In the genomic region with DNA sequence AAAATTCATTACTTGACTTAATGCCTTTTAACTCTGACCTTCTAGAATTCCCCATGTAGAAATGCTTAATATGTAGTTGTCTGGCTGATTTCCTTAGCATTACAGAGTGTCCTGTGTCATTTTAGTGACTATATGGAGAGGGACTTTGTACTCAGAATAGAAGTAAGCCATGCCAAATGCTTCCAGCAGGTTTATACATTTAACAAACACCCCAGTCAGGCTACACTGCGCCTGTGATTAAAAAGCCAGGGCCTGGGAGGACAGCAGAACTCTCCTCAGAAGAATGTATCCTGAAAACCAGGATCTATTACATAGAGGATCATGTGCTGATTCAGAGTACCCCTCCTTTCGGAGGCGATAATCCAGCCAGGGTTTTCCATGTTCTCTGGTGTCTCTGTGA, we compare ENCODE assay signal across 16 mouse cellular contexts.
"Had no signal": no experiment of that assay in that cellular context is flagged by ENCODE, and none has a peak within 500 bp of the region (broad histone marks: within the 10 kb centered on the region; RNA-seq: fewer than 3 reads in every experiment).

No protein-coding gene starts in this region.

- H3K4me3 ChIP-seq: lung, embryonic 15.5 days; megakaryocyte, embryonic 14.5 days; midbrain, embryonic 13.5 days; midbrain, embryonic 15.5 days; neural tube, embryonic 12.5 days; stomach, embryonic 15.5 days had no signal

- H3K4me1 ChIP-seq: lung, embryonic 15.5 days; megakaryocyte, embryonic 14.5 days; midbrain, embryonic 13.5 days; midbrain, embryonic 15.5 days; neural tube, embryonic 12.5 days; stomach, embryonic 15.5 days had no signal

- H3K9me3 ChIP-seq: lung, embryonic 15.5 days; midbrain, embryonic 13.5 days; midbrain, embryonic 15.5 days; neural tube, embryonic 12.5 days; stomach, embryonic 15.5 days had no signal

- H3K36me3 ChIP-seq: lung, embryonic 15.5 days; midbrain, embryonic 13.5 days; midbrain, embryonic 15.5 days; neural tube, embryonic 12.5 days; stomach, embryonic 15.5 days had no signal

- H3K27ac ChIP-seq: lung, embryonic 15.5 days; macrophage; midbrain, embryonic 13.5 days; midbrain, embryonic 15.5 days; neural tube, embryonic 12.5 days; stomach, embryonic 15.5 days; stomach, postnatal 0 days had no signal

- H3K9ac ChIP-seq: lung, embryonic 15.5 days; midbrain, embryonic 13.5 days; midbrain, embryonic 15.5 days; neural tube, embryonic 12.5 days; stomach, embryonic 15.5 days had no signal

- H3K4me2 ChIP-seq: lung, embryonic 15.5 days; midbrain, embryonic 11.5 days; midbrain, embryonic 13.5 days; midbrain, embryonic 15.5 days; neural tube, embryonic 12.5 days; stomach, embryonic 15.5 days had no signal

- H3K27me3 ChIP-seq: lung, embryonic 15.5 days; midbrain, embryonic 13.5 days; midbrain, embryonic 15.5 days; neural tube, embryonic 12.5 days; stomach, embryonic 15.5 days had no signal

- ATAC-seq: lung, postnatal 0 days; midbrain, embryonic 13.5 days; midbrain, embryonic 15.5 days had no signal

- DNase-seq: lung, postnatal 14 days; lung, postnatal 36 days; right cerebral cortex, postnatal 14 days; thymus, adult 2 months; thymus, postnatal 25 days; thymus, postnatal 4 days had no signal
